Mouse (Mus musculus) kidney, postnatal 14 days (tissue): ENCODE data around the gene Igll1.
A peak's percentile ranks its signal among the peaks of the same experiment; 100 is the strongest.

Experiments used
- DNase-seq: peaks from one replicate; pipeline ENCODE4 v3.0.0; 2022; ENCODE audit warnings: mixed read lengths

Gene Igll1

DNA sequence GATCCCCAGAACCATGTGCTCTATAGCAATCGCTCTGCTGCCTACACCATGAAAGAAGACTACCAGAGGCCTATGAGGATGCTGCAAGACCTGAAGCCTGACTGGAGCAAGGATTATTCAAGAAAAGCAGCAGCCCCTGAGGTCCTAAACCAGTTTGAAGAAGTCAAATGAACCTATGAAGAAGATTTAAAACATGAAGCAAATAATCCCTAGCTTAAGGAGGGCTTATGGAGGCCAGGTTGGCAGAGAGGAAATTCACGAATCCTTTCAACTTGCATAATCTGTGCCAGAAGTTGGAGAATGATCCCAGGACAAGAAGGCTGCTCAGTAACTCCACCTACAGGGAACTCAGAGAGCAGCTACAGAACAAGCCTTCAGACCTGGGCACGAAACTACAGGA lies 11.4 kb downstream of the Igll1 start:
- no peak for DNase-seq

GRCm38 (mm10) chr16:16849196-16849595 lies 14.6 kb downstream of the Igll1 start:
- DNase-seq, result no peak

DNA sequence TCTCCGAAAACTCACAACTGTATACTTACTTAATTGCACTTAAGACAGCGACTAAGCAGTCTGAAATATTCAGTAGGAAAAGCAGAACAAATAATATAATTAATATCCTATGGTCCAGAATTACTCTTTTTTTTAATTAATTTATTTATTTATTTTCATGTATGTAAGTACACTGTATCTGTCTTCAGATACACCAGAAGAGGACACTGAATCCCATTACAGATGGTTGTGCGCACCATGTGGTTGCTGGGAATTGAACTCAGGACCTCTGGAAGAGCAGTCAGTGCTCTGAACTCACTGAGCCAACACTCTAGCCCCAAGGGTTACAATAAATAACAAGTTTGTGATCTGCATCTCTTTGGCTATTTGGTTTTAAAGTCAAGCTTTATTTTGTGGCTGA lies 34.1 kb downstream of the Igll1 start:
- no peak for DNase-seq

- peak; percentile 53 for DNase-seq
Observed at GRCm38 (mm10) chr16:16828757-16829615, 34.8 kb downstream of the Igll1 start, which contains the start of gene Spag6l. TSS of gene Spag6l (minus strand) at chr16:16829456.

DNA sequence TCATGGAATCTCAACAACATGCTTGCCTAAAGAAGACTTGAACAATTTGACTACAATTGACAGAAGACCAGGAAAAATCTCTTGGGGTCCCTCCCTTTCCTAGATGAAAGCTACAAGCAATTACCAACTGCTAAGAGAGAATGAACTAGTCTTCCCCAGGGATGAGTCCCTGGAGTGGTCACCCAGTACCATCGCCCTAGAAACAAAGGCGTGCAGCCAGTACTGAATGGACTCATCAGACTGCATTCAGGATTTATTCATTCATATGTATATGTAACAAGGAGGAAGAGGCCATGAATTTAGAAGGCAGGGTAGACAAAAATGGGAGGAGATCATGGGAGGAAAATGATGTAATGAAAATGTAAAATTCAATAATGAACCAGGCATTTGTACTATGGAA lies 37.6 kb downstream of the Igll1 start:
- DNase-seq, result no peak

DNA sequence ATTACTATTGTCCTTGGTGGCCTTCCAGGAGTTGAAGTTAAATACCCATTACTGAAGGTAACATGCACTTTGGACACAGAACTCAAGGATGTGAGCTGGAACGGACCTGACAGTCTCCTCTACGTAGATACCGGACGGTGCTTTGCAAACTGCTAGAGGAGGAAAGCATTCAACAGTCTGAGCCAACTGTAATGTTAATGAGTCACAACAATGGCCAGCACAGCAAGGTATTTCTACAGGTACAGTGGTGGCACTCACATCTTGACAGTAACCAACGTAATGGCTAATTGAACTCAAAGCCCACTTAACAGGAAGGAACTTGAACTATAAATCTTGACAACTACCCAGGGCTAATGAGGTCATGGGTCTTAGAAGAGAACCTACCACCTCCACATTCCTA lies 38.3 kb downstream of the Igll1 start:
- DNase-seq, result no peak
